Mouse (Mus musculus) left cerebral cortex, postnatal 25 days (tissue): ENCODE measurements around the gene Olfr1080. TPM values are rescaled to one million over a fixed set of nuclear protein-coding genes. Genes with fewer than 3 reads are reported as not detected.
A peak's percentile ranks its signal among the peaks of the same experiment; 100 is the strongest.
"Not testable (repeated sequence)": the region's sequence is repeated elsewhere in the genome, so short reads cannot be mapped to it uniquely, and the experiment has no call there.

ENCODE experiments used
- DNase-seq, 2 experiments: peaks; one replicate each; pipeline ENCODE4 v3.0.0; 2022; ENCODE audit warnings: low spot score in 2 of 2, mixed read lengths in 1 of 2
- intact Hi-C: fragments of 180-260 bp; cut with DNase I; formaldehyde crosslinking; loops from one replicate; pipeline ENCODE4 v1.15.1; 2025
- total RNA-seq, 2 experiments: library from RNA; stranded (reverse); gene quantifications; 2 replicates each; pipeline ENCODE4 v1.2.3; 2021

Gene Olfr1080
- total RNA-seq = not detected

- intact Hi-C loops, DNase-seq: not testable (repeated sequence)
These were observed at the start of gene Olfr1080 for GRCm38 (mm10) chr2:86558135-86558534. Gene Olfr1080 (minus strand): TSS chr2:86558235.

- intact Hi-C loops, DNase-seq: not testable (repeated sequence)
These were observed 40.8 kb upstream of the Olfr1080 start, which contains the start of gene Olfr1082 for GRCm38 (mm10) chr2:86598866-86599265. Gene Olfr1082 (minus strand): TSS chr2:86598966.

- DNase-seq = no peak
- intact Hi-C loops = no loop called here
These were observed 15.7 kb downstream of the Olfr1080 start, which contains the start of gene Olfr1079 for GRCm38 (mm10) chr2:86542380-86542779. Gene Olfr1079 (minus strand): TSS chr2:86542480.

- intact Hi-C loops = no loop called here
- DNase-seq = peak in 1 of 2 experiments; percentile 8
These were observed 27.0 kb downstream of the Olfr1080 start for GRCm38 (mm10) chr2:86530991-86531390.

- intact Hi-C loops = no loop called here
These were observed 49.9 kb downstream of the Olfr1080 start, which contains the start of gene Olfr1076 for GRCm38 (mm10) chr2:86508161-86508560. Gene Olfr1076 (plus strand): TSS chr2:86508461.

More at GRCm38 (mm10) chr2:86508161-86508560, 49.9 kb downstream of the Olfr1080 start, which contains the start of gene Olfr1076:
- no peak for DNase-seq

Other genes starting within 250 kb of the Olfr1080 start
- gene Olfr1053, start 243.0 kb downstream of the Olfr1080 start, total RNA-seq = not detected
- gene Olfr1054, start 222.8 kb downstream of the Olfr1080 start, total RNA-seq = not detected
- gene Olfr1055, start 208.0 kb downstream of the Olfr1080 start, total RNA-seq = not detected
- not detected for gene Olfr1056, start 195.8 kb downstream of the Olfr1080 start, total RNA-seq
- gene Olfr1057, start 179.8 kb downstream of the Olfr1080 start, total RNA-seq = not detected
- gene Olfr1058, start 169.7 kb downstream of the Olfr1080 start, total RNA-seq = not detected
- gene Olfr1061, start 144.2 kb downstream of the Olfr1080 start, total RNA-seq = not detected
- gene Olfr1062, start 131.5 kb downstream of the Olfr1080 start, total RNA-seq = not detected
- not detected for gene Olfr1065, start 107.6 kb downstream of the Olfr1080 start, total RNA-seq
- not detected for gene Olfr1066, start 102.0 kb downstream of the Olfr1080 start, total RNA-seq
- not detected for gene Olfr228, start 70.8 kb downstream of the Olfr1080 start, total RNA-seq
- gene Olfr1076, start 49.8 kb downstream of the Olfr1080 start, total RNA-seq = not detected
- gene Olfr1079, start 15.8 kb downstream of the Olfr1080 start, total RNA-seq = not detected
- not detected for gene Olfr1082, start 40.7 kb upstream of the Olfr1080 start, total RNA-seq
- gene Olfr1084, start 81.5 kb upstream of the Olfr1080 start, total RNA-seq = not detected
- not detected for gene Olfr1085, start 103.8 kb upstream of the Olfr1080 start, total RNA-seq
- gene Olfr1086, start 121.9 kb upstream of the Olfr1080 start, total RNA-seq = not detected
- not detected for gene Olfr1087, start 140.2 kb upstream of the Olfr1080 start, total RNA-seq
- not detected for gene Olfr1089, start 175.5 kb upstream of the Olfr1080 start, total RNA-seq
- gene Olfr1090, start 200.8 kb upstream of the Olfr1080 start, total RNA-seq = not detected
- gene Olfr1093, start 224.2 kb upstream of the Olfr1080 start, total RNA-seq = not detected